Mouse (Mus musculus) embryonic facial prominence, embryonic 10.5 days (tissue): ENCODE data around the gene Hsf2bp. TPM values are rescaled to one million over a fixed set of nuclear protein-coding genes. Genes with fewer than 3 reads are reported as not detected.

Experiments
- DNase-seq: peaks from one replicate; pipeline ENCODE4 v3.0.0-alpha.2; 2017; ENCODE audit warnings: low spot score
- H3K27ac ChIP-seq: fragments of 300-500 bp; sonication (generic); replicated peaks from 2 replicates; pipeline ENCODE4 v1.5.1; 2016; ENCODE audit warnings: mild to moderate bottlenecking
- H3K27me3 ChIP-seq: fragments of 300-500 bp; sonication (generic); replicated peaks from 2 replicates; pipeline ENCODE4 v1.6.1; 2016; ENCODE audit warnings: low read depth, mild to moderate bottlenecking; ENCODE audit not compliant: poor library complexity, severe bottlenecking
- H3K36me3 ChIP-seq: fragments of 300-500 bp; sonication (generic); replicated peaks from 2 replicates; pipeline ENCODE4 v1.6.1; 2016; ENCODE audit warnings: mild to moderate bottlenecking, moderate library complexity
- H3K4me1 ChIP-seq: fragments of 300-500 bp; sonication (generic); 2 replicates; pipeline ENCODE4 v1.6.1; 2016
- H3K4me3 ChIP-seq: fragments of 300-500 bp; sonication (generic); 2 replicates; pipeline ENCODE4 v1.5.1; 2016; ENCODE audit warnings: mild to moderate bottlenecking, moderate library complexity
- H3K9me3 ChIP-seq: fragments of 300-500 bp; sonication (generic); 2 replicates; pipeline ENCODE4 v1.6.1; 2016; ENCODE audit warnings: mild to moderate bottlenecking
- WGBS: fragments of 180-500 bp; shearing (Covaris S2); methylation state at CpG from one replicate; pipeline ENCODE4 v1.1.7; 2016; 5-methylcytosine and 5-hydroxymethylcytosine counted together
- polyA plus RNA-seq: library from polyadenylated mRNA; unstranded; fragments of >200 nt; fragmentation: Nextera tagmentation; extraction: Ambion mirVana; gene quantifications from 2 replicates; pipeline ENCODE4 v1.2.1, GENCODE M21; 2016

Hsf2bp gene
- polyA plus RNA-seq, 1 experiment from 2014 or later: 0.54 TPM

DNA sequence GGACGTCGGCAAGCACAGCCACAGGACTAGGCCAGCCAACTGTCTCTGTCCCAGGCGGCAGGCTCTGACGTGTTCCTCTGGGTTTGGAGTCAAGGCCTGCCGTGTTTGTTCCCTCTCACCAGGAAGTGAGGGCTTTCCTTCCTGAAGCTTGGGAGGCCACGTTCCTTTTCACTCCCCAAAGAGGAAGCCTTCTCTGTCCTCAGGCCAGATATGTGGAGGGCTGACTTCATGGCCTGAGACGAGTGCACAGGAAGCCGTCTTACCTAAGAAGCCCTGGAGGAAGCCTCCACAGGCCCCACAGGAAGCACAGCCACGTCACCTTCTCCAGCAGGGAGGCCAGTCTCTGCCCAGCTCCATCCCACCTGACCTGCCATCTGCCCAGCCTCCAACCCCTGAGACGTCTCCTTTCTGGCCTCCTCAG is 130.3 kb downstream of the Hsf2bp start:
- Histone ChIP-seq H3K27me3 (no peaks in the 10 kb centered on the region), H3K9me3 (no peaks in the 10 kb centered on the region), H3K27ac (peak overlapping the region; percentile 36; the same call in 1 of the 2 replicates), H3K4me1 (peaks cover 11% of the 10 kb centered on the region), H3K4me3 (no peak overlapping the region), H3K36me3 (no peaks in the 10 kb centered on the region)
- DNase-seq: no peak
- 56% methylated on average over 10 of the region's 10 CpGs for WGBS

DNA sequence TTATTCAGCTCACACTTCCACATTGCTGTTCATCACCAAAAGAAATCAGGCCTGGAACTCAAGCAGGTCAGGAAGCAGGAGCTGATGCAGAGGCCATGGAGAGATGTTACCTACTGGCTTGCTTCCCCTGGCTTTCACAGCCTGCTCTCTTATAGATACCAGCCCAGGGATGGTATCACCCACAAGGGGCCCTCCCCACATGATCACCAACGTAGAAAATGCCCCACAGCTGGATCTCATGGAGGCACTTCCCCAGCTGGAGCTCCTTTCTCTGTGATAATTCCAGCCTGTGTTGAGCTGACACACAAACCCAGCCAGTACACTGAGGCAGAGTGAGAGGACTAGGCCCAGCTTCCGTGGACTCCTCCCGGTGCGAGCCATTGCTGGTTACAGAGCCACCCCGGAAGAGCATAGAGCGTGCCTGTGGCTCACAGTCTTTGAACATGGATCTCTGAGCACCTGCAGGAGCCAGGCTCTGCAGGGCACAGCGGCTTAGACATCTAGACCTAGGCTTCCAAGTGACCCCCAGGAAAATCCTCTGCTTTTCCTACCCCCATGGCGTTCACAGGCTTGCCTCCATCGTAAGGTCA is 130.9 kb downstream of the Hsf2bp start:
- 86% methylated on average over 9 of the region's 9 CpGs for WGBS
- H3K36me3 ChIP-seq: no peaks in the 10 kb centered on the region
- DNase-seq: no peak
- H3K27me3 ChIP-seq: no peaks in the 10 kb centered on the region
- peaks cover 11% of the 10 kb centered on the region for H3K4me1 ChIP-seq
- H3K27ac ChIP-seq: peak overlapping the region; percentile 36
- H3K4me3 ChIP-seq: no peak overlapping the region
- H3K9me3 ChIP-seq: no peaks in the 10 kb centered on the region

DNA sequence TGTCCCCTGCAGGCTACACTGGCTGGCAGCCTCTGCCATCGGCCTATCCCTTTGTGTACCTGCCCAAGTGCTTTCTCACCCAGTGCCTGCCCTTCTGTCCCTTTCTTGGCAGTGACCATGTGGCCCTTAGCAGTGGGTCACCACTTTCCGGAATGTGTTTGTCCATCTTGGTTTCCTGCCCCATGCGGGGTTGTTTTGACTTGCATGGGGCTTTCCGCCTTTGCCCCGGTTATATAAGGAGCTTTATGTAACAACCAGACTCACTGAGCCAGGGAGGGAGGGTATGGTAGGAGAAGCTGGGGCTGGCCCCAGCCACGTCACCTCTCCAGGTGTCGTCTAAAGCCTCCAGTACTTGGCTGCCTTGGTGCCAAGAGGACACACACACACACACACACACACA is 132.1 kb downstream of the Hsf2bp start:
- no peak overlapping the region for H3K4me3 ChIP-seq
- DNase-seq: no peak
- peaks cover 11% of the 10 kb centered on the region for H3K4me1 ChIP-seq
- H3K27me3 ChIP-seq: no peaks in the 10 kb centered on the region
- WGBS: 87% methylated on average over 7 of the region's 7 CpGs
- H3K27ac ChIP-seq: no peak overlapping the region
- H3K36me3 ChIP-seq: no peaks in the 10 kb centered on the region
- no peaks in the 10 kb centered on the region for H3K9me3 ChIP-seq

DNA sequence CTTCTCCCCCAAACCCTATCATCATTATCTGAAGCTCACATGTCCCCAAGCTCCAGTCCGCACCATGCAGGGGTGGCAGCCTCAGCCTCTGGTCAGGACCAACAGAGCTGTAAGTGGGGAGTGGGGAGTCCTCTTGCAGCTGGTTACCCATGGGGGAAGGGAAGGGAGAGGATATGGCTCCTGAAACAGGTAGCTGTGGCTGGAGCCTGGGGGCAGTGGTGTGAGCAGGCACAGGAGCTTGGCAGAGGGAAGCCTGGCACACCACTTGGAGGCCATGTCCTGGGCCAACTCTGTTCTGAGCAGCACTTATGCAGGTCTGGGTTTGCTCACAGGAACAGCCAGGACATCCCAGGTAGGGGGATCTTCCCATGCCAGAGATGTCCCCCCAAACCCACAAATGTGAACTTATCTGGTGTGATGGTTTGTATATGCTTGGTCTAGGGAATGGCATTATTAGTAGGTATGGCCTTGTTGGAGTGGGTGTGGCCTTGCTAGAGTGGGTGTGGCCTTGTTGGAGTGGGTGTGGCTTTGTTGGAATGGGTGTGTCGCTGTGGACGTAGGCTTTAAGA is 133.4 kb downstream of the Hsf2bp start:
- no peaks in the 10 kb centered on the region for H3K36me3 ChIP-seq
- no peaks in the 10 kb centered on the region for H3K27me3 ChIP-seq
- H3K4me1 ChIP-seq: peaks cover 11% of the 10 kb centered on the region
- H3K4me3 ChIP-seq: no peak overlapping the region
- DNase-seq: no peak
- no peaks in the 10 kb centered on the region for H3K9me3 ChIP-seq
- WGBS: 84% methylated on average over 3 of the region's 3 CpGs
- no peak overlapping the region for H3K27ac ChIP-seq

DNA sequence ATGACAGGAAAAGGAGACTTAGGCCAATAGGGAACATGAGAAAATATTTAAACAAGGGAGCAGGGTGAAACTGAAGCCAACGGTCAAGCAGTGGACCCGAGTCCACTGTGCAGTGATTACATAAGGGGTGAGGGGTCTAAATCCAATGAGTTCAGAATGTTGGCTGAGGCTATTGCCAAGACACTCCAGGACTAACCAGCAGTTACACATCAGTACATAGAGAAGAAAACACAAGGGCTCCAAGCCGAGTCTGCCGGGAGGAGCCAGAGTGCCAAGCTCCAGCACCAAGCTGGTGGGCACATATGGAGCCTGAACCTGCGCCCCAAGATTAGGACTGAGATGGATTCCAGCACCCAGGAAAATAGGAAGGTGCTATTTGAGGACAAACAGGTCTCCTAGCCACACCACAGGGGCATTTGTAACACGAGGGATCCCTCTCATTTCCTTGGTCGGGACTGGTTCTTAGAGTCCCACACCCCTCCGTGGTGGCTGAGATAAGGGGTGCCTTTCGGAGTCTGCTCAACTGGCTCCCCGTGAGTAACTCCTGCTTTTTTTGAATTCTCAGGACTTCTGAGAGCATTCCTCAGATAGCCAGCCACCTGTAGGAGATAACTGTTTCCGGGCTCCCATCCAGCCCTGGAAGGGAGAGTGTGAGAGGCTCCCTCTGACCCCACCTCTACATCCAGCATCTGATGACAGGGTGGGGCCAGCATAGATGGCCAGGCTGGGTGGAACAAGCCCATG is 134.5 kb downstream of the Hsf2bp start:
- Histone ChIP-seq H3K36me3 (no peaks in the 10 kb centered on the region), H3K4me3 (no peak overlapping the region), H3K9me3 (no peaks in the 10 kb centered on the region), H3K4me1 (peaks cover 18% of the 10 kb centered on the region), H3K27ac (no peak overlapping the region), H3K27me3 (no peaks in the 10 kb centered on the region)
- no peak for DNase-seq
- 78% methylated on average over 11 of the region's 11 CpGs for whole genome bisulfite sequencing

DNA sequence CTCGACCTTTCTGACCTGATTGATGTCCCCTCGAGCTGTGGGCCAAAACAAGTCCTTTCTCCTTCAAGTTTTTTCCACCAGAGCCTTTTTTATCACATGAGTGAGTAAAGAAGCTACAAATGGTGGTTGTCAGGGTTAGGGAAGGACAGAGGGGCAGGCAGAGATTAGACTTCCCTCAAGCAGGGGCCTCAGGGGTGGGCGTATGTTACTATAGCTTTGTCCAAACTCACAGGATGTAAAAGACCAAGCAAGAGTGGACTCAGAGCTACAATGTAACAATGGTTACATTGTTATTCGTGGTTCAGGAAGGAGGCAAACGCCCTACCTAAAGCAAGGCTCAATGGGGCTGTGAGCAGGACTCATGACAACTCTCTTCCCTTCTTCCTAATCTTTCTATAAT is 137.2 kb downstream of the Hsf2bp start:
- no peaks in the 10 kb centered on the region for H3K27me3 ChIP-seq
- WGBS: 51% methylated on average over 5 of the region's 5 CpGs
- peaks cover 8% of the 10 kb centered on the region; the same call in 1 of the 2 replicates for H3K4me1 ChIP-seq
- no peaks in the 10 kb centered on the region for H3K9me3 ChIP-seq
- no peak overlapping the region for H3K27ac ChIP-seq
- DNase-seq: no peak
- H3K36me3 ChIP-seq: no peaks in the 10 kb centered on the region
- H3K4me3 ChIP-seq: no peak overlapping the region

DNA sequence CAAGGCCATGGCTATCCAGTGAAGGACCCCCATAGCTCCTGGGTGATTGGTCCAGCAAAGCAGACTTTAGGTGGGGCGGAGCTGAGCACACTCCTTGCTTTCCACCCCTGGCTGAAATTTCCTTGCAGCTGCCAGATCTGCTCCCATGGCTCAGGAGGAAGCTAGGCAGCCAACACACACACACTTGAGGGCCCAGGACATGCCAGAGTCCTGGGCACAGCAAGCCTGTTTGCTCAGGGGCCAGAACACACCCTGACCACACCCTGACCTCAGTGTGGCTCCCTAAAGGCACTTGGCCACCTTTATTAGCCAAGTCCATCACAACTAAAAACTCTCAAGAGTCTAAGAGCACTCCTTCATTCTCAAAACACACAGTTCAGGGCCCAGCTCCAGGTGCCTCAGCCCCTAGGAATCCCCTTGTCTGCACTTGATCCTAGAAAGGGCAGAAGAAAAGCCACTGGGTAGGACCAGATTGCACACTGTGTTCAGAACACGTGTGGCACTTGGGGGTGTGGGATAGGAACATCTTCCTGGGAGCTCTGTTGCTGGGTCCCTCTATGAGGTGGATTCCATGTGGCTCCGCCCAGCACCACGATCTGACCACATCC is 138.9 kb downstream of the Hsf2bp start:
- no peaks in the 10 kb centered on the region for H3K36me3 ChIP-seq
- no peak overlapping the region for H3K4me3 ChIP-seq
- no peaks in the 10 kb centered on the region for H3K27me3 ChIP-seq
- H3K9me3 ChIP-seq: no peaks in the 10 kb centered on the region
- 87% methylated on average over 4 of the region's 4 CpGs for WGBS
- no peak for DNase-seq
- H3K4me1 ChIP-seq: peaks cover 24% of the 10 kb centered on the region
- no peak overlapping the region for H3K27ac ChIP-seq

DNA sequence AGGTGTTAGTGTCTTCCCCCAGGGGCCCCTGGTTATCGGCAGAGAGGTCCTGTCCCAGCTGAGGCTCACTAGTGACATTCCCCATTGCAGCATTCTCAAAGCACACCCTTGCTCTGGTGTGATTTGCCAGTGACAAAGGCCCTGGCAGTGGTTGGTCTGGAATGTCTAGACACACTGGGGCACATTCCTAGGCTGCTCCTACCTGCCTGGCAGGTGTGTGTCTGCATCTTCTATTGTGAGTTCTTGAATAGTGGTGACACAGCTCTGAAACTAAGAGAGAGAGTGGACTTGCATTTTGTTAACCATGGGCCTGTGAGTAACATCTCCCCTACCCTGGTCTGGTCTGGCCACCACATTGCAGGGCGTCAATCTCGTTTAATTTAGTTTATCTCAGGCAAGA is 139.4 kb downstream of the Hsf2bp start:
- peaks cover 29% of the 10 kb centered on the region for H3K4me1 ChIP-seq
- DNase-seq: no peak
- no peaks in the 10 kb centered on the region for H3K36me3 ChIP-seq
- no peaks in the 10 kb centered on the region for H3K9me3 ChIP-seq
- no peak overlapping the region for H3K4me3 ChIP-seq
- WGBS: 79% methylated on average over 3 of the region's 3 CpGs
- H3K27me3 ChIP-seq: no peaks in the 10 kb centered on the region
- H3K27ac ChIP-seq: peak overlapping the region; percentile 71; the same call in 1 of the 2 replicates

DNA sequence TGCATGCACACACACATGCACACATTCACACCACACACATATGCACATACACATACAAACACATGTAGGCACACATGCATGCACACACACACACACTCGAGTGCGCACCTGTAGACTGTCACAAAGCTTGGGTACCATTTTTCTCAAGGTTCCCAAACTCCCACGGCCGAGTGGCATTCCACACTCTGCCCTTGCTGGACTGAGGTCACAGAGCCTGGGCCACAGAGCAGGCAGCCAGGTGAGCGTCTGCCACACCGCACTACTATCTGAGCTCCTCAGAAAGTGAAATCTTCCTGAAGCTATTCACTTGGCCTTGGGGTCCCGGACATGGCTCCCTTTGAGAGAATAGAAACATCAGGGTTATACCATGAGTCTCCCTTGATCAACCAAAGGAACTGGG is 139.8 kb downstream of the Hsf2bp start:
- H3K4me3 ChIP-seq: no peak overlapping the region
- WGBS: 89% methylated on average over 7 of the region's 7 CpGs
- H3K9me3 ChIP-seq: no peaks in the 10 kb centered on the region
- no peaks in the 10 kb centered on the region for H3K36me3 ChIP-seq
- H3K27ac ChIP-seq: peak overlapping the region; percentile 71; the same call in 1 of the 2 replicates
- H3K27me3 ChIP-seq: no peaks in the 10 kb centered on the region
- H3K4me1 ChIP-seq: peaks cover 33% of the 10 kb centered on the region
- no peak for DNase-seq

Other genes starting within 250 kb of the Hsf2bp start
- gene Sik1, start 180.5 kb downstream of the Hsf2bp start, polyA plus RNA-seq: 12.7 and 15.5 TPM in 2 replicates
- 109 and 122 TPM in 2 replicates for gene Rrp1b, start 249 bp downstream of the Hsf2bp start, polyA plus RNA-seq
- 23.7 and 24.5 TPM in 2 replicates for gene Notch3, start 130.5 kb upstream of the Hsf2bp start, polyA plus RNA-seq
- gene Ephx3, start 153.2 kb upstream of the Hsf2bp start, polyA plus RNA-seq: 0.12 TPM in 1 of 2 replicates, not detected in the other
- 116 and 122 TPM in 2 replicates for gene Brd4, start 248.4 kb upstream of the Hsf2bp start, polyA plus RNA-seq